Mouse (Mus musculus) retina, embryonic 14.5 days (tissue): ENCODE results near the gene Nanos3.
A peak's percentile ranks its signal among the peaks of the same experiment; 100 is the strongest.

Experiments used
- DNase-seq: peaks from one replicate; pipeline ENCODE4 v3.0.0-alpha.2; 2015; ENCODE audit warnings: low spot score

The Nanos3 gene

DNA sequence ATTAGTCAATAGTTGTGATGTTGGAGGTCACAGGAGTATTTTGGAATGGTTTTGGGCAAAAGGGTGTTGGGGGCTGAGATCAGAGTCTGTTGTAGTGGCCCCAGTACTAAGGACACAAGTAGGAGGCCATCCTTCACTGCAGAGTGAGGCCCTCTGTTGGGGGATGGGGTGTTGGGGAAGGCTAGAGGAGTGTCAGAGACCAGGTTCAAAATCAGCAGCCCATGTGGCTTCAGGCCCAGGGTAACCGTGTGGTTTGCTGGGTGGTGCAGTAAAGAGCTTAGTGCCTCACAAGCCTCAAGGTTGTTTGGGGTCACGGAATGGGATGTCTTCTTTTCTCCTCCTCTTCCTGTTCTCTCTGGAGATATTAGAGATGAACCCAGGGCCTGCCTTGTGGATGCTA, 58.3 kb downstream of the Nanos3 start:
- no peak for DNase-seq

DNA sequence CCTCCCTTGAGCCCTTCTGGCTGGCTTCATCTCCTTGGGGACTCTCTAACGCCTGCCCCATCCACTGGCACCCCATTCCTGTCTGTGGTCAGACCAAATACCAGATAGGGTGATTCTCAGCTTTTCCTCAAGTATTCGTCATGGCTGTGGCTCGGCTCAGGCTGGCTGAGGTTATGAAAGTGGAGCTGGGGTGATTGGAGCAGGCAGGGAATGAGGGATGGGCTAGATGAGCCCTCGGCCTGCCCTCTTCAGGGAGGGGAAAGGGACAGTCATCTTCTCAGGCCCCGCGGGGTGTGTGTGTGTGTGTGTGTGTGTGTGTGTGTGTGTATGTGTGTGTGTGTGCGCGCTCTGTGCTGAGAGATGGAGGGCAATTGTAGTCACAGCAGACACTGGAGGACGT, 59.4 kb downstream of the Nanos3 start, which contains the start of gene Podnl1:
Gene Podnl1, plus strand, starts transcription at position 334 of the 400 bp plus-strand sequence.
- peak; percentile 16 for DNase-seq
